Mouse (Mus musculus): ENCODE measurements around the gene Msantd3. TPM values are rescaled to one million over a fixed set of nuclear protein-coding genes. Genes with fewer than 3 reads are reported as not detected.

The Msantd3 gene
- polyA plus RNA-seq, 1 experiment from 2014 or later = 47.7 TPM

GRCm38 (mm10) chr4:48578399-48578798, 38.7 kb downstream of the Msantd3 start:
- WGBS = 47% methylated on average over 4 of the region's 4 CpGs
- DNase-seq (ENCODE audit: low spot score) = peak; percentile 65

GRCm38 (mm10) chr4:48579475-48580110, 39.9 kb downstream of the Msantd3 start:
- peaks cover 11% of the 10 kb centered on the region; the same call in 1 of the 2 replicates for H3K4me1 ChIP-seq (ENCODE audit: control insufficient read depth, insufficient read depth, low read length)
- ATAC-seq (no peak), DNase-seq (ENCODE audit: low spot score) (no peak)
- no peaks in the 10 kb centered on the region for H3K27me3 ChIP-seq (replicated peaks; ENCODE audit: control insufficient read depth, insufficient read depth, low read length)
- no peak overlapping the region for H3K9ac ChIP-seq (ENCODE audit: low read length)
- no peaks in the 10 kb centered on the region for H3K36me3 ChIP-seq (ENCODE audit: control insufficient read depth, insufficient read depth, low read length)
- no peak overlapping the region for H3K27ac ChIP-seq (ENCODE audit: low read depth, low read length)
- H3K4me3 ChIP-seq (ENCODE audit: low read depth, low read length) = no peak overlapping the region
- no peak overlapping the region for H3K4me2 ChIP-seq (ENCODE audit: low read length)
- no peaks in the 10 kb centered on the region for H3K9me3 ChIP-seq (replicated peaks; ENCODE audit: control insufficient read depth, low read length)
- WGBS = 41% methylated on average over 6 of the region's 6 CpGs

More at GRCm38 (mm10) chr4:48578399-48578798, 38.7 kb downstream of the Msantd3 start:
- no peak overlapping the region for H3K4me3 ChIP-seq (ENCODE audit: low read depth, low read length)
- no peak overlapping the region for H3K4me2 ChIP-seq (ENCODE audit: low read length)
- no peaks in the 10 kb centered on the region for H3K9me3 ChIP-seq (replicated peaks; ENCODE audit: control insufficient read depth, low read length)
- no peak overlapping the region for H3K9ac ChIP-seq (ENCODE audit: low read length)
- peak; percentile 18; the same call in 1 of the 2 replicates for ATAC-seq
- no peaks in the 10 kb centered on the region for H3K36me3 ChIP-seq (ENCODE audit: control insufficient read depth, insufficient read depth, low read length)
- H3K27me3 ChIP-seq (replicated peaks; ENCODE audit: control insufficient read depth, insufficient read depth, low read length) = no peaks in the 10 kb centered on the region
- peaks cover 11% of the 10 kb centered on the region; the same call in 1 of the 2 replicates for H3K4me1 ChIP-seq (ENCODE audit: control insufficient read depth, insufficient read depth, low read length)
- no peak overlapping the region for H3K27ac ChIP-seq (ENCODE audit: low read depth, low read length)

GRCm38 (mm10) chr4:48581201-48581600, 41.5 kb downstream of the Msantd3 start:
- Histone ChIP-seq H3K4me3 (ENCODE audit: low read depth, low read length) (no peak overlapping the region), H3K36me3 (ENCODE audit: control insufficient read depth, insufficient read depth, low read length) (no peaks in the 10 kb centered on the region), H3K27ac (ENCODE audit: low read depth, low read length) (no peak overlapping the region), H3K27me3 (replicated peaks; ENCODE audit: control insufficient read depth, insufficient read depth, low read length) (no peaks in the 10 kb centered on the region), H3K4me1 (ENCODE audit: control insufficient read depth, insufficient read depth, low read length) (peaks cover 11% of the 10 kb centered on the region; the same call in 1 of the 2 replicates), H3K4me2 (ENCODE audit: low read length) (no peak overlapping the region), H3K9ac (ENCODE audit: low read length) (no peak overlapping the region), H3K9me3 (replicated peaks; ENCODE audit: control insufficient read depth, low read length) (no peaks in the 10 kb centered on the region)
- ATAC-seq = no peak; the same call in 1 of the 2 replicates
- DNase-seq (ENCODE audit: low spot score) = peak; percentile 81
- 7% methylated on average over 2 of the region's 2 CpGs for WGBS

GRCm38 (mm10) chr4:48581993-48582392, 42.3 kb downstream of the Msantd3 start:
- Histone ChIP-seq H3K36me3 (ENCODE audit: control insufficient read depth, insufficient read depth, low read length) (no peaks in the 10 kb centered on the region), H3K4me3 (ENCODE audit: low read depth, low read length) (no peak overlapping the region), H3K27ac (ENCODE audit: low read depth, low read length) (no peak overlapping the region), H3K4me1 (ENCODE audit: control insufficient read depth, insufficient read depth, low read length) (peaks cover 11% of the 10 kb centered on the region; the same call in 1 of the 2 replicates), H3K9me3 (replicated peaks; ENCODE audit: control insufficient read depth, low read length) (no peaks in the 10 kb centered on the region), H3K9ac (ENCODE audit: low read length) (no peak overlapping the region), H3K27me3 (replicated peaks; ENCODE audit: control insufficient read depth, insufficient read depth, low read length) (no peaks in the 10 kb centered on the region), H3K4me2 (ENCODE audit: low read length) (no peak overlapping the region)
- ATAC-seq (no peak), DNase-seq (ENCODE audit: low spot score) (peak; percentile 31)
- WGBS = 14% methylated on average over 2 of the region's 3 CpGs

GRCm38 (mm10) chr4:48582941-48583340, 43.2 kb downstream of the Msantd3 start:
- peak; percentile 25 for DNase-seq (ENCODE audit: low spot score)
- Histone ChIP-seq H3K27ac (ENCODE audit: low read depth, low read length) (no peak overlapping the region), H3K27me3 (replicated peaks; ENCODE audit: control insufficient read depth, insufficient read depth, low read length) (no peaks in the 10 kb centered on the region), H3K4me1 (ENCODE audit: control insufficient read depth, insufficient read depth, low read length) (peaks cover 14% of the 10 kb centered on the region; the same call in 1 of the 2 replicates), H3K4me3 (ENCODE audit: low read depth, low read length) (no peak overlapping the region), H3K36me3 (ENCODE audit: control insufficient read depth, insufficient read depth, low read length) (0 out of 2 replicates have a peak, but pooled peaks cover 3% of the 10 kb centered on the region), H3K9me3 (replicated peaks; ENCODE audit: control insufficient read depth, low read length) (no peaks in the 10 kb centered on the region), H3K4me2 (ENCODE audit: low read length) (no peak overlapping the region), H3K9ac (ENCODE audit: low read length) (no peak overlapping the region)
- 63% methylated on average over 2 of the region's 2 CpGs for WGBS
- ATAC-seq = no peak

- Histone ChIP-seq H3K9ac (ENCODE audit: low read length) (peak within 1 kb of the TSS; percentile 98), H3K27me3 (replicated peaks; ENCODE audit: control insufficient read depth, insufficient read depth, low read length) (no peaks in the 10 kb centered on the region), H3K4me1 (ENCODE audit: control insufficient read depth, insufficient read depth, low read length) (peaks cover 18% of the 10 kb centered on the region; the same call in 1 of the 2 replicates), H3K4me3 (ENCODE audit: low read depth, low read length) (peak within 1 kb of the TSS; percentile 90), H3K27ac (ENCODE audit: low read depth, low read length) (peak within 1 kb of the TSS; percentile 98), H3K36me3 (ENCODE audit: control insufficient read depth, insufficient read depth, low read length) (0 out of 2 replicates have a peak, but pooled peaks cover 3% of the 10 kb centered on the region), H3K4me2 (ENCODE audit: low read length) (peak within 1 kb of the TSS; percentile 87), H3K9me3 (replicated peaks; ENCODE audit: control insufficient read depth, low read length) (no peaks in the 10 kb centered on the region)
- DNase-seq (ENCODE audit: low spot score) = peak; percentile 86
- WGBS = under 1% methylated on average over 49 of the region's 64 CpGs
- ATAC-seq = peak; percentile 87
These were observed 44.9 kb downstream of the Msantd3 start, which contains the start of gene Tmeff1 for GRCm38 (mm10) chr4:48584421-48585240. TSS of gene Tmeff1 (plus strand) at chr4:48585174.

- peak; percentile 51 for DNase-seq (ENCODE audit: low spot score)
- H3K9me3 ChIP-seq (replicated peaks; ENCODE audit: control insufficient read depth, low read length) = no peaks in the 10 kb centered on the region
- 0 out of 2 replicates have a peak, but pooled peaks cover 3% of the 10 kb centered on the region for H3K36me3 ChIP-seq (ENCODE audit: control insufficient read depth, insufficient read depth, low read length)
- WGBS = under 1% methylated on average over 77 of the region's 92 CpGs
- H3K27me3 ChIP-seq (replicated peaks; ENCODE audit: control insufficient read depth, insufficient read depth, low read length) = no peaks in the 10 kb centered on the region
- peak overlapping the region; percentile 90 for H3K4me3 ChIP-seq (ENCODE audit: low read depth, low read length)
- H3K4me2 ChIP-seq (ENCODE audit: low read length) = peak overlapping the region; percentile 87
- ATAC-seq = peak; percentile 74
- H3K4me1 ChIP-seq (ENCODE audit: control insufficient read depth, insufficient read depth, low read length) = peaks cover 18% of the 10 kb centered on the region; the same call in 1 of the 2 replicates
- H3K27ac ChIP-seq (ENCODE audit: low read depth, low read length) = peak overlapping the region; percentile 98
- H3K9ac ChIP-seq (ENCODE audit: low read length) = peak overlapping the region; percentile 98
These were observed 45.7 kb downstream of the Msantd3 start for GRCm38 (mm10) chr4:48585241-48586098.

Measured in forebrain, embryonic 14.5 days (tissue).